Mouse (Mus musculus) layer of hippocampus, postnatal 14 days (tissue): ENCODE measurements around the gene Sfmbt1. TPM values are rescaled to one million over a fixed set of nuclear protein-coding genes. Genes with fewer than 3 reads are reported as not detected.
A peak's percentile ranks its signal among the peaks of the same experiment; 100 is the strongest.
"Not testable (repeated sequence)": the region's sequence is repeated elsewhere in the genome, so short reads cannot be mapped to it uniquely, and the experiment has no call there.

ENCODE experiments used
- DNase-seq, 2 experiments: peaks; one replicate each; pipeline ENCODE4 v3.0.0; 2021 to 2022; ENCODE audit warnings: low spot score in 2 of 2, mixed read lengths in 1 of 2
- total RNA-seq, 2 experiments: library from RNA; stranded (reverse); gene quantifications; 2 replicates each; pipeline ENCODE4 v1.2.3; 2021

Sfmbt1 gene
- total RNA-seq, 2 experiments from 2014 or later = 25.4 to 27.8 TPM

DNA sequence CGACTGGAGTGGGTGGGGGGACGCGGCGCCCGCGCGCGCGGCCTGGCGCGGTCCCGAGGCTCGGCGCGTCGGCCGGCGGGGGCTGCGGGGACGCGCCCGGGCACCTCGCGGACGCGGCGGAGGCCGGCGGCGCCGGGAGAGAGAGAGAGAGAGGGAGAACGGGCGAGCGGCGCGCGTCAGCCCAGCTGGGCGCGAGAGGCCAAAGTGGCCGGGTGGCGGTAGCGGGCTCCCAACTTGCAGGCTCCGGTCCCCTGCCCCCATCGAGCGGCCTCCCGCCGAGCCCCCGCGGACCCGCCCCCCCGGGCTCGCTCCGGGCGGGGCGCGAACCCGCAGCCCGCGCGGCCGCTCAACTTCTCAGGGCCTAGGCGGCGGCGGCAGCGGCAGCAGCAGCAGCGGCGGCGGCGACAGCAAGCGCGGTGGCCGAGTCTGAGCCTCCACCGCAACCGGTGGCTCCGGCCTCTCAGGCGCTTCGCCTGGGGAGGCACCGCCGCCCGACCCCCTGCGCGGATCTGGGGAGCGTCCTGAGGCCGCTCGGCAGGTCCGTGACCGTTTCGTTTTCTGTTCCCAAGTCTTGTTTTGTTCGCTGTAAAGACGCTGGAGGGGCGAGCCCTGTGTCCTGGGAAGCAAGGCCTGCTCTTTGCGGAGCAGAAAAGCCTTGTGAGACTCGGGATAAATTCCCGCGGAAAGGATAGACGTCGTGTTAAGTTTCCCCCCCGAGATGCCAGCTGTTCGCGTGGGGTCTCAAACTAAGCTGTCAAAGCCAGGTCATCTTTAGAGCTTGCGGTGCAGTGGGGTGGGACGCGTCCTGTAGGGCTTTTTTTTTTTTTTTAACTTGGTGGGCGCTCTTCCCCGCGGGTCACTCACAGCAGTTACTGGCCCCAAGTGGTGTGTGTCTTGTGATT lies 1.7 kb downstream of the Sfmbt1 start:
- DNase-seq = peak; percentile 42 to 78

DNA sequence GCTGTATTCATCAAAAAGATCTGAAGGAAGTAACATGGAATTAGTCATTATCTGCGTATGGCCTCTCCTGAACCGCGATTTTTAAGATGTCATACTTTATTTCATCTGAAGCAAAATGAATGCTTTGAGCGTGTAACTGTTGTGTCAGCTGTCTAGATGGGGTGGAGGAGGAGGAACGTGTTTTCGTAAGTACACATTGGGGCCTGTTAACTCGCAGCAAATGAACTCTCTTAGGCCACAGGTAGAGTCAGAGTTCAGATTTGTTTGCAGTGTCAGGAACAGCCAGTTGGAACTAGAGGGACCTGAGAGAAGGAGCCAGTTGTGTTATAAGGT lies 2.3 kb downstream of the Sfmbt1 start:
- DNase-seq = no peak

DNA sequence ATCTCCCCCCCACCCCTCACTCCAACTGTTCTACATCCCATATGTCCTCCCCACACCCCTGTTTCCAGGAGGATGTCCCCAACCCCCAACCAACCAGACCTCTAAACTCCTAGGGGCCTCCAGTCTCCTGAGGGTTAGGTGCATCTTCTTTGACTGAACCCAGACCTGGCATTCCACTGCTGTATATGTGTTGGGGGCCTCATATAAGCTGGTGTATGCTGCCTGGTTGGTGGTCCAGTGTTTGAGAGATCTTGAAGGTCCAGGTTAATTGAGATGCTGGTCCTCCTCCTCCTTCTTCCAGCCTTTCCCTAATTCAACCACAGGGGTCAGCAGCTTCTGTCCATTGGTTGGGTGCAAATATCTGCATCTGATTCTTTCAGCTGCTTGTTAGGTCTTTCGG lies 4.0 kb downstream of the Sfmbt1 start:
- DNase-seq = not testable (repeated sequence)

DNA sequence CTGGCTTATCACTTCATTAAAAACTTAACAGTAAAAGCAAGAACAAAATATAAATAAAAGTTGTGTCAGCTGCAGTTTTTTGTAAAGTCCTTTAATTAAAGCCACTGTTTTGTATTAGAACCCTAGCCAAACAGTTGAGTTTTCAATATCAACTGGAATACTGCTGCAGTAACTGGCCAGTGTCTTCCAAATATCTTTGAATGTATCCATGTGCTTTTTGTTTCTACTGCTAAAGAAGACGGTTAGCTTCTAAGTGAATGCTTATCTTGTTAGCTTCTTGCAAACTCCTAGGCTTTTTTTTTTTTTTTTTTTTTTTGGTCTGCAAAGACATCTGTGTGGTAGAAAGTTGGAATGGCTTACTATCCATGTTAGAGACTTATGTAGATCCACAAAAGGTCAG lies 4.9 kb downstream of the Sfmbt1 start:
- no peak for DNase-seq

DNA sequence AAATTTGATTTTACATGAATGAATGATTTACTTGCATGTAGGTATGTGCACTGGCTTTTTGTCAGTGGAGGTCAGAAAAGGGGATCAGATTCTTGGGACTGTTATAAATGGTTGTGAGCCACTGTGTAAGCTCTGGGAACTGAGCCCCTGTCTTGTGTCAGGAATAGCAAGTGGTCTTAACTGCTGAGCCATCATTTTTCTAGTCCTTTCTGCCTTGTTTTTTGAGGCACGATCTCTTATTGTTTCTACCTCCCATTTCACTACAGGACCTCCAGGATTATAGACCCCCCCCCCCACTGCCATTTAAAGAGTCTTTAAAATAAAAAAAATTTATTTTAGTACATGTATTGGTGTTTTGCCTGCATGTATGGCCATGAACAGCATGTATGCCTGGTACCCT lies 7.2 kb downstream of the Sfmbt1 start:
- DNase-seq = no peak

DNA sequence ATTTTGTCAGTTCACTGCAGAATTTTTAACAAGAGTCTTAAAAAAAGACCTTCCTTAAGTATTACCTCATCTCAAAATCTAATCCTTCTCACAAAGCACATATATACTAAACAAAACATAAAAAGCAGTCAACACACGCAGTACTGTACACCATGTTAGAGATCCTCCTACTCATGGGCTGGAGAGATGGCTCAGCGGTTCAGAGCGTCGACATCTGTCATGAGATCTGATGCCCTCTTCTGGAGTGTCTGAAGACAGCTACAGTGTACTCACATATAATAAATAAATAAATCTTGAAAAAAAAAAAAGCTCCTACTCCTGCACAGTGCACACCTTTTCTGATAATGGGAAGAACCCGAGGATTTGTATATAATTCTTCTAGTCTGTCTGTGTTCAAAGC lies 7.8 kb downstream of the Sfmbt1 start:
- no peak for DNase-seq

DNA sequence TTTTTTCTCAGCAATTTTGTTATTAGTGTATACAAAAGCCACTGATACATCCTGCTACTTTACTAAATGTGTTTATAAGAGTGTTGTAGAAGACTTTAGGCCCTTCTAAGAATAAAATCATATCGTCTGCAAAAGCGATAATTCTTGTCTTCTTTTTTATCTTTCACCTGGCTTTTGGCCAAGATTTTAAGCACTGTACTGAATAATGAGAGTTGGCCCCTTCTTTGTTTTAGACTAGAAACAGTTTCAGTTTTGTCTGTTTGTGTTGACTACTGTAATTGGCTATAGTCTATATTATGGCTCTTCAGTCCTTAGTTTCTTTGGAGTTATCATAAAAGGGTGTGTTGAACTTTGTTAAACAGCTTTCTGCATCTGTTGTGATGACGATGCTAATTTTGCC lies 17.2 kb downstream of the Sfmbt1 start:
- no peak for DNase-seq

DNA sequence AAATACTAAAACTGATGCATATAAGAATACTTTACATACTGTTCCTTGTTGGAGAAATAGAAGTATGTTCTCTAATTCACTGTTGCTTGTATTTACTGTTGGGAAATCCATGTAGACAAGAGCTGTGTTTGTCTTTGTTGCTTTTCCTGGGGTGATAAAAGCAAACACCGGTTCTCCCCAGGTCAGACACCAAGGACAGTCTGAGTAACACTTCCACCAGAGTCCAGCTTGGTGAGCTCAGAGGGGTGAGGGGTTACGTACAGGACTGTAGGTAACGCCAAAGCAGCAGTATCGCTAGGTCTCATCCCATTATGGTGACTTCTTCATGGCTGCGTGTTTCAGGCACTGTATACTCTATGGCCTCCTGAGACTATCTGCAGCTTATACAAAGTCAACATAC lies 20.0 kb downstream of the Sfmbt1 start:
- no peak for DNase-seq

DNA sequence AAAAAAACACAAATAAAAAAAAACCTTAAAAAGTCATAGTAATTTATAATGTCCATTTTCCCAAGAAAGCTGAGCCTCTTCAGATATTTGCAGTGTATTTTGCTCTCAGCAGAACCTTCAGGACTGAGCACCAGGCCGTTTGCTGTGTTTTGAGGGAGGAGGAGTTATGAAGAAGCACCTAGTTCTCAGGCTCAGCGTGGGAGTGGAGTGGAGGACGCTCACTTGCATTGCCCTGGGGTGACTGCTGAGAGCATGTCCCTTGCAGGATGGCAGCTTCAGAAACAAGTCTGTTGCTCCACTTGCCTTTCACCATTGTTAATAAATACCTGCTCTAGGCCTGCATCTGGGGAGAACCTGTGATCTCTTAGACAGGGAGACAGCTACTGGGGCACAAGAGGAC lies 21.2 kb downstream of the Sfmbt1 start:
- DNase-seq = no peak

DNA sequence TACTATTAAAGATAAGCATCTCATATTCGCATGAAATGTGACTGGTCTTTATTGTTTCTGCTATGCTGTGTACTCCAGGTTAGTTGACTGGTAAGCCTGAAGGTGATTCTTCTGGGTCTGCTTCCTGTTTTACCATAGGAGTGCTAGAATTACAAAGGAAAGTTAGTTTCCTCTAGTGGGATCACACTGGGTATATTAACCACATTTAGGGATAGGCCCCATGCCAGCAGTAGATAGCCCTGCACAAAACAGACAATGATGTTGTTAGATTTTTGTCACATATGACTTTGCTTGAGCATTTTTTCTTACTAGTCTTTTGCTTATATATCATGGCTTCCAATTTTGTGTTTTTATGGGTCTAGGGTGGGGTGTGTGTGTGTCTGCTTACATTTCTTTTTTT lies 21.8 kb downstream of the Sfmbt1 start:
- no peak for DNase-seq

DNA sequence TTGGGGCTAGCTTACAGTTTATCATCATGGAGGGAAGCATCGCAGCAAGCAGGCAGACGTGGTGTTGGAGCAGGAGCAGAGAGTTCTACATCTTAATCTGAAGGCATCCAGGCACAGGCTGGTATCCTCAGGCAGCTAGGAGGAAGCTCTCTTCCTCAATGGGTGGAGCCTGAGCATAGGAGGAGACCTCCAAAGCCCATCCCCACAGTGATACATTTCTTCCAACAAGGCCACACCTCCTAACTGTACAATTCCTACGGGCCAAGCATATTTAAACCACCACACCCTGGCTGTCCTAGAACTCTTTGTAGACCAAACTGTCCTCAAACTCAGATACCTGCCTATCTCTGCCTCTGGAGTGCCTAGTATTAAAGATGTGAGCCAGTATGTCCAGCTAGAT lies 29.2 kb downstream of the Sfmbt1 start:
- DNase-seq = no peak

DNA sequence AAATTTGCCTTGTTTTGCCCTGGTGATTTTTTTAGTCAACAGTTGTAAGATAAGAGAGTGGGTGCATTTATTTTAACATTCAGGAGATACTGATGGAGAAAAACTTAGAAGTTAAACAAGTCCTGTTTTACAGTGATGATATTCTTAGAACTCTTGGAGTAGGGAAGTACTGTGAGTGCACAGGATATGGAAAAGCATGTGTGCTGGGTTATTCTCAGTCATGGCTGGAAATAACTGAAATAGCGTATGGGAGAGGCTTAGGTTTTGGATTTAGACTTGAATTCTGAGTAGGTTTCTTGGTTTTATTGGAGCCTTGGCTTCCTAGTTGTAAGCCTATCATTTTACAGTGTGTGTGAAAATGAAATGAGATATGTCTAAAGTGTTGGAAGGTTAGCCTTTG lies 31.5 kb downstream of the Sfmbt1 start:
- DNase-seq = no peak

DNA sequence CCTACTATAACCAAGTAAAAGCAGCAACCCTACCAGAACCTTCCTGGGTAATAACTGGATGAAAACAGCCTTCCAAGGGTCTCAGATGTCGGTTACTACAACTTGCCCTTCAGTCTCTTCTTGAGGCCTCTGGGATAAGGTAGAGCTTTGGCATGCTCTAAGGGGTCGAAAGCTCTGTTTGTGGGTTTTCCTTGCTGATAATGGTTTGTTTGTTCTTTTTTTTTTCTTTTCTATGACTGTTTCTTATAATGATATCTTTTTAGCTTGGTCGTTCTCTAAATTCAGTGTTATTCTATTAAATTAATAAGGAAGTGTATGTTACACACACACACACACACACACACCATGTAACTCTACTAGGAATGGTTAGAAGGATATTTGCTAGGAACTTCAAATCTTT lies 42.6 kb downstream of the Sfmbt1 start:
- DNase-seq = no peak

DNA sequence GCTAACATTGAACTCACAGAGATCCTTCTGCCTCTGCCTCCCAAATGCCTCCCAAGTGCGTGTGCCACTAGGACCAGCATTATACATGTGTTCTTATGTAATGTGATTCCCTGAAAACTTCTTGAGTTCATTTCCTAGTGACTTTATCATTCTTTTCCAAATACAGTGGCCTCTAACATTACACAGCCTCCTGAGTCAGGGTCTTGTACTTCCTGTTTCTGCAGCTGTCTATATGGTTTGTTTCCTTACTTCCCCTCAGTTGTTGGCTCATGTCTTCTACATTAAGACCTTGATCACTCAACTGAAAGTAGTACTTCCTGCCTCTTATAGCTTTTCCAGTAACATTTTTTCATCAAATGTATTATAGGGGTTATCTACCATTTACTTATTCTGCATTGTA lies 46.6 kb downstream of the Sfmbt1 start:
- no peak for DNase-seq

DNA sequence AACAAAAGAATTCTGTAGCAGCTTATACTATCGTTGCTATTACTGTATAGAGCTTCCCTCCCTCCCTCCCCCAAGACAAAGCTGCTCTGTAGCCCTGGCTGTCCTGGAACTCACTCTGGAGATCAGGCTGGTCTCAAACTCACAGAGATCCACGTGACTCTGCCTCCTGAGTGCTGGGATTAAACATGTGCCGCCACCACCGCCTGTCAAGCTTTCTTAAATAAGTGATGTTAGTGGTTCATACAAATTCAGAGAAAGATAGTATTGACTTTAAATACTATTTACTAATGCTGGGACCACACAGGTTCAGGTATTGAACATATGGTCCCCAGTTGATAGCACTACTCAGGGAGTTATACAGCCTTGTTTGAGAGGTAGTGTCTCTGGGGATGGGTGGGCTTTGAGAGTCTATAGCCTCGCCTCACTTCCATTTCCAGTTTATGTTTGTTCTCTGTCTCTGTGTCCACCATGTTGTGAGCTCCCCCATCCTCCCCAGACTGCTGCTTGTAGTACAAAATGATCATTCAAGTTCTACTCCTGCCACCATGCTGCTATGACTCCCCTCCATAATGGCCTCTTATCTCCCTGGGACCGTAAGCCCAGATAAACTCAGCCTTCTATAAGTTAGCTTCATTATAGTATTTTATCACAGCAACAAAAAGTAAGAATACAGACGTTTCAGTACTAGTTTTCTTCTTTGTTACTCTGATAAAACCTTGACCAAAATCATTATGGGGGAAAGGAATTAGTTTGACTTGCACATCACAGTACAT lies 47.7 kb downstream of the Sfmbt1 start:
- DNase-seq = no peak

DNA sequence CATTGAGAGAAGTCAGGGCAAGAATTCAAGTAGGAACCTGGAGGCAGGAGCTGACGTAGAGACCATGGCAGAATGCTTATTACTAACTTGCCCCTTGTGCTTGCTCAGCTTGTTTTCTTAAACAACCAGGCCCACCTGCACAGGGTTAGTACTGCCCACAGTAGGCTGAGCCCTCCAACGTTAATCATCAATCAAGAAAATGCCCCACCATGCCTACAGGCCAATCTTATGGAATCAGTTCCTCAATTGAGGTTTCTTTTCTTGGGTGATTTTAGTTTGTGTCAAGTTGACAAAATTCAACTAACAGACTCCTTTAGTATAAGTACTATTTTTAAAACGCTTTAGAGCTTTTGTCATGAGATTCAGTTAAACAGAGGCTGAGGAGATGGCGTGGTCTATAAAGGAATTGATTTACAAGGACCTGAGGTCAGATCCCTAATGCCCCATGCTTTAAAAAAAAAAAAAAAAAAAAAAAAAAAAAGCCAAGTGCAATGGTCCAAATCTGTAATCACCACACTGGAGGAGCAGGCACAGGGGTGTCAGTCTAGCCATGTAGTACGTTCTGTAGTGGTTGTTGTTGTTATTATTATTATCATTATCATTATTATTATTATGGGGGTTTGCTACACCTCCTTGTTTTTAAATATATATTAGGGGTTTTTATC lies 48.4 kb downstream of the Sfmbt1 start:
- no peak for DNase-seq

DNA sequence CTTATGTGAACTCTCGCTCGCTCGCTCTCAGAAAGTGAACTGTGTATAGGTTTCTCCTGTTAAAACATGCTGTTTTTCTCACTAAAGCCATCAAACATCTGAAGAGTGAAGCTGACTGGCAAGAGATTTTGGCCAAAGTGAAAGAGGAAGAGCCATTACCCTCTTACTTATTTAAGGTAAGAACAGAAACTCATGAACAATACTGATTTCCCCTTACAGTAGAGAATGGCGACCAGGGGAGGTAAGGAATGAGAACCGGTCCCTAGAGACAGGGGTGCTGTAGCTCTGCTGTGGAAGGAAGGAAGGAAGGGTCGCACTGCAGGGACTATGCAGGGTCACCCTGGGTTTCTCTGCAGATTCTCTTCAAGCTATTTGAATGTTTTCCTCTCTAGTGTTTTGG lies 70.0 kb downstream of the Sfmbt1 start:
- no peak for DNase-seq

DNA sequence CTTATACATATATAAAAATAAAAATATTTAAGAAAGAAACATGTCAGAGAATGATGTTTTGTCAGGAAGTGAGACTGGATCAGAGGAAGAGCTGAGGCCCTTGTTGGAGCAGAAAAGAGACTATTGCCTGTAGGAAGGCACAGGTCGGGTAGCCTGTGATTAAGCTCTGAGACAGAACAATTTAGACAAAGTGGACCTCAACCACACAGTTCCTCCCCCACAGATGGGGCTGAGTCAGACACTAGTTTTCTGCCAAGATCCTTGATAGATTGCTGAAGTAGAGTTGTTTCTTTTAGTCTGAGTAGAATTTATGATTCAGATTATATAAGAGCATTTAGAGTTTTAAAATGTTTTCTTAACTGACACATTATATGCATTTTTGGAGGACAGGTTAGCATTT lies 74.8 kb downstream of the Sfmbt1 start:
- no peak for DNase-seq

DNA sequence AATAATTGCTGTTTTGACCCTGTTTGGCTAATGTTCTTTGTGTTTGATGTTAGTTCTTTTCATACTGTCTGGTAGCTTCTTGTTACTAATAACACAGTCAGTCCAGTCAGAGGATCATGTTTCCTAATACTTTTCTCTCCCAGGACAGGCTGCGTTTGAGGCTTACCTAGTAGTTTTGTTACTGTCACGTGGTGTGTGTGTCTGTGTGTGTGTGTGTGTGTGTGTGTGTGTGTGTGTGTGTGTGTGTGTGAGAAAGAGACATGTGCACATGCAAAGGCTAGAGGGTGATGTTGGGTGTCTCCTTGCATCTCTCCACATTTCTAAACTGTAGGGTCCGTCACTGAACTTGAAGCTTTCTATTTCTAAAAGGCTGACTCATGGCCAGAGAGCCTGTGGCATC lies 78.2 kb downstream of the Sfmbt1 start:
- no peak for DNase-seq

DNA sequence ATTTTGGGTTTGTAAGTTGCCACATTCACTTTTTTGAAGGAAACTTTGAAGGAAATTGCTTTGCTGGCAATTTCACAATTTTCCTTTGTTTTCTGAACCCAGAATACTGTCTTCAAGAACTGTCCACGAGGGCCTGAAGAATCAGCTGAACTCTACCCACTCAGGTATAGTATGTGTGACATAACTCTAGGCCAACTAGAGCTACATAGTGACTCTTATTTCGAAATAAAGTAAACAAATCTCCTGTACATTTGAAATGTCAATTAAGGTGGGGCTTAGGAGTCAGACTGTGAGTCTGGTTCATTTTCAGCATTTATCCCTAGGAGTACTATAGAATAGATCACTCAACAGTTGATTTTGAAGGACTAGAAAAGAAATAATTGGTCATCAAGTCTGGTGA lies 87.1 kb downstream of the Sfmbt1 start:
- no peak for DNase-seq

DNA sequence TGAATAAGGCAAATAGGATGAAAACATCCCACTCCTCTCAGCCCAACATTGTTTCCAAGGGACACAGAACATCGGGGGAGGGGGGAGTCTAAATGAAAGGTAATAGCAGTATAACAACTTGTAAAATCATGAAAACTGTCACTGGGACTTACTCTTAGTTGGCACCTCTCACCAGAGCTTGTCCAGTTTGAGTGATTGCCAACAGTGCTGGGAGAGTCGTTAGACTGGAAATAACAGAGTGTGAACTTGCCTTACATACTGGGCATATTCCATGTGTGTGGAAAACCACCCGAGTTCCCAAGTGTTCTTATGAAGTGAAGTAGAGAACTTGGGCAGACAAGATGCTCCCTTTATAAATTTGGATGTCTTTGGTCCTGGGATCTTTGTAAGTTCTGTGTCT lies 106.5 kb downstream of the Sfmbt1 start:
- no peak for DNase-seq

DNA sequence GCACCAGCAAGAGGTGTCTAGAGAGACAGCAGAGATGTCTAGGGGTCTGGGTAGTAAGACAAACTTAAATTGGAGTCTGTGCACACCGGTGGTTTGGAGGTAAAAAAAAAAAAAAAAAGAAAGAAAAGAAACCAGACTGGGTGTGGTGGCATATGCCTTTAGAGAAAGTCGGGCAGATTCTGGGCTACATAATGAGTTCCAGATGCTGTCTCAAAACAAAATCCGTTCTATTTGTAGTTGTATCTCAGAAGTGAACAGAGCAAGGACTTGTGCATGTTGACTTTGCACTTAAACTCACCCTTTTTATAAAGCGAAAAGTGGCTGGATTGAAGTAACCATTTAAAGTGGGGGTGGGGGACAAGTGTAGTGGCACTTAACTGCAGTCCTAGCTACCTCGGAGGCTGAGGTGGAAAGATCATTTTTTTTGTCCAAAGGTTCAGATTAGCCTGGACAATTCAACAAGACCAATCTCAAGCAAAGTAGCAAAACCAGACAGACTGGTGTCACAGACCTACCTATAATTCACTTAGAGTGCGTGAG lies 109.9 kb downstream of the Sfmbt1 start:
- DNase-seq = no peak
